Mouse (Mus musculus): Measurements from ENCODE around the gene Dnmt1. TPM values are rescaled to one million over a fixed set of nuclear protein-coding genes. Genes with fewer than 3 reads are reported as not detected.

Dnmt1 gene
- polyA plus RNA-seq, 1 experiment from 2014 or later: 78.4 TPM

DNA sequence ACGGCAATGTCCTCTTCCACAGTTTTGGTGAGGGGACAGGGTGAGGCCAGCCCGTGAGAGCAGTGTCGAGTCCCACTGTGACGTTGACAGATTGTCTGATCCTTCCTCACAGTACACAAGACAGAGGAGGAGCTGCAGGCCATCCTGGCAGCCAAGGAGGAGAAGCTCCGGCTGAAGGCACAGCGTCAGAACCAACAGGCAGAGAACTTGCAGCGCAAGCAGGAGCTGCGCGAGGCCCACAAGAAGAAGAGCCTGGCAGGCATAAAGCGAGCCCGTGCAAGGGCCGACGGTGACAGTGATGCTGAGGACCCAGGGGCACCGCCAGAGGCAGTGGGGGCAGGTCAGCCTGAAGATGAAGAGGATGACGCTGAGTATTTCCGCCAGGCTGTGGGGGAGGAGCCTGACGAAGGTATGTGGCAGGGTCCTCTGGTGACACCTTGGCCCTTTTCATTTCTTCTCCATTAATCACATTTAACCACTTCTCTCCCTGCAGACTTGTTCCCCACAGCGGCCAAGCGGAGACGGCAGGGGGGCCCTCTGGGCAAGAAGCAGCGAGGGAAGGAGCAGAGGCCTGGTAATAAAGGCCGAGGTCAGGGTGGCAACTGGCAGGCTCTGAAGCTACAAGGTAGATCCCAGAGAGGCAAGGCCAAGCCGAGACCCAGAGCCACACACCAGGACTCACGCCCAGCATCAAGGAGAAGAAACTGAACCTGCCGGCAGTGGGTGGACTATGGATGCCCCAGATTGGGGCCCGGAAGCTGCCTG, 68.2 kb downstream of the Dnmt1 start:
- H3K9ac ChIP-seq: no peak overlapping the region
- H3K27me3 ChIP-seq: no peaks in the 10 kb centered on the region
- peaks cover 16% of the 10 kb centered on the region for H3K4me1 ChIP-seq
- WGBS: 76% methylated on average over 26 of the region's 26 CpGs
- H3K4me2 ChIP-seq (replicated peaks): no peak overlapping the region
- H3K27ac ChIP-seq (replicated peaks): no peak overlapping the region
- no peak overlapping the region for H3K4me3 ChIP-seq (replicated peaks)
- H3K36me3 ChIP-seq: peaks cover 73% of the 10 kb centered on the region
- no peak for ATAC-seq (ENCODE audit: insufficient number of reproducible peaks, low FRiP score, low TSS enrichment, low read depth)
- H3K9me3 ChIP-seq (replicated peaks): no peaks in the 10 kb centered on the region

DNA sequence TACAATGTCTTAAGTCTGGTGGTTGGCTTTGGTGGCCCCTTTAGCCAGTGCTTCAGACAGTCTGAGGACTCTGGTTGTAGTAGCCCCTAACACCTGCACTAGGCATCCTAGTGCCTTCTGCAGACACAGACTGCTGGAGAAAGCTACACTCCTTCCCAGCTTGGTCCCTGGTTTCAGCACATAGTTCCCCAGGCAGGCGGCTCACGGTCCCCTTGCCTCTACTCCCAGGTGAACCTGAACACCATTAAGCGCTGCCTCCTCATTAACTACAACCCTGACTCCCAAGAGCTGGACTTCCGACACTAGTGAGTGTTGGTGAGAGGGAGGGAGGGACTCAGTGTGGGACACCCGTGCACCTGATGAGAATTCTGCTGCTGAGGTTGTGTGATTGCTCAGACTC, 69.3 kb downstream of the Dnmt1 start:
- Histone ChIP-seq H3K4me3 (replicated peaks) (no peak overlapping the region), H3K4me2 (replicated peaks) (no peak overlapping the region), H3K27me3 (no peaks in the 10 kb centered on the region), H3K4me1 (peaks cover 12% of the 10 kb centered on the region), H3K9ac (no peak overlapping the region), H3K9me3 (replicated peaks) (no peaks in the 10 kb centered on the region), H3K27ac (replicated peaks) (no peak overlapping the region), H3K36me3 (peaks cover 62% of the 10 kb centered on the region)
- 91% methylated on average over 5 of the region's 5 CpGs for WGBS
- ATAC-seq (ENCODE audit: insufficient number of reproducible peaks, low FRiP score, low TSS enrichment, low read depth): no peak

DNA sequence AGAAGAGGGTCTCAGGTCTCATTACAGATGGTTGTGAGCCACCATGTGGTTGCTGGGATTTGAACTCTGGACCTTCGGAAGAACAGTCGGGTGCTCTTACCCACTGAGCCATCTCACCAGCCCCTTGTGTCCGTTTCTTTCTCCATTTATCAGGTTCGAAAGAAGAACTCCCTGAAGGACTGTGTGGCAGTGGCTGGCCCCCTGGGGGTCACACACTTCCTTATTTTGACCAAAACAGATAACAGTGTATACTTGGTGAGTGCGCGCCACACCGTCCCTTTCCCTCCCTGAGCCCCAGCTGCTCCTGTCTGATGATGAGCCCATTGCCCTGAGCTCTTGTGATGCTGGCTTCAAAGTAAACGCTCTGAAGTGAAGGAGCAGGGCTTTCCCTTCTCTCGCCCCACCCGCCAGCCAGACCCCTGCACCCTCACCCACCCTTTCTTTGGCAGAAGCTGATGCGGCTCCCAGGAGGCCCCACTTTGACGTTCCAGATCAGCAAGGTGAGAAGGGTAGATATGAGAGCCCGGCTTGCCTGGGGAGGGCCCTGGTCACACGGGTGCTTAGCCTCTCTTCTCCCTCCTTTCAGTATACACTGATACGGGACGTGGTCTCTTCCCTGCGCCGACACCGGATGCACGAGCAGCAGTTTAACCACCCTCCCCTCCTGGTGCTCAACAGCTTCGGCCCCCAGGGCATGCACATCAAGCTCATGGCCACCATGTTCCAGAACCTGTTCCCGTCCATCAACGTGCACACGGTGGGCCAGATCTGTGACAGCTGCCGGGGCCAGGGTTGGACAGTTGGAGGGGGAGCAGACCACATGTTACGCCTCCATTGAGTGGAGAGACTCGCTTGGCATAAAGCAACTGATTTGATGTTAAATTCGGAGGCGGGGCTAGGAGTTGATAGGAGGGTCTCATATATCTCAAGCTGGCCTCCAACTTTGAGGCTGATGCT, 70.2 kb downstream of the Dnmt1 start:
- H3K4me2 ChIP-seq (replicated peaks): peak overlapping the region; percentile 76
- H3K27me3 ChIP-seq: no peaks in the 10 kb centered on the region
- peaks cover 12% of the 10 kb centered on the region for H3K4me1 ChIP-seq
- H3K9me3 ChIP-seq (replicated peaks): no peaks in the 10 kb centered on the region
- ATAC-seq (ENCODE audit: insufficient number of reproducible peaks, low FRiP score, low TSS enrichment, low read depth): no peak
- H3K9ac ChIP-seq: peak overlapping the region; percentile 9; the same call in 1 of the 2 replicates
- peak overlapping the region; percentile 98 for H3K4me3 ChIP-seq (replicated peaks)
- H3K36me3 ChIP-seq: peaks cover 53% of the 10 kb centered on the region
- 71% methylated on average over 29 of the region's 29 CpGs for WGBS
- no peak overlapping the region for H3K27ac ChIP-seq (replicated peaks)

DNA sequence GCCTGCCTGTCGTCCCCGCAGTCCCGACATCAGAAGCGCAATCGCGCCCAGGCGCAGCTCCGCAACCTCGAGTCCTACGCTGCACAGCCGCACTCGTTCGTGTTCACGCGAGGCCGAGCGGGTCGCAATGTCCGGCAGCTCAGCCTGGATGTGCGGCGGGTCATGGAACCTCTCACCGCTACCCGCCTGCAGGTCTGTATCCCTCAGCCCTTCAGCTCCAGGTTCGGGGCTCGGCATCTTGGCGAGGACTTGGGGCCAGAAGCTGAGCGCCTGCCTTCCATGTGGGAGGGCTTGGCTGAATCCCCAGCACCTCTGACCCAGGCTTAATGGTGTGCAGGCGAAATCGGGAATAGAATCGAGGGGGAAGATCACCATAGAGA, 71.3 kb downstream of the Dnmt1 start:
- Histone ChIP-seq H3K9ac (peak overlapping the region; percentile 79), H3K4me3 (replicated peaks) (peak overlapping the region; percentile 98), H3K4me1 (peaks cover 12% of the 10 kb centered on the region), H3K36me3 (peaks cover 42% of the 10 kb centered on the region), H3K4me2 (replicated peaks) (peak overlapping the region; percentile 76), H3K9me3 (replicated peaks) (no peaks in the 10 kb centered on the region), H3K27me3 (no peaks in the 10 kb centered on the region), H3K27ac (replicated peaks) (peak overlapping the region; percentile 95)
- ATAC-seq (ENCODE audit: insufficient number of reproducible peaks, low FRiP score, low TSS enrichment, low read depth): peak; percentile 56; the same call in 1 of the 2 replicates
- under 1% methylated on average over 30 of the region's 30 CpGs for WGBS

DNA sequence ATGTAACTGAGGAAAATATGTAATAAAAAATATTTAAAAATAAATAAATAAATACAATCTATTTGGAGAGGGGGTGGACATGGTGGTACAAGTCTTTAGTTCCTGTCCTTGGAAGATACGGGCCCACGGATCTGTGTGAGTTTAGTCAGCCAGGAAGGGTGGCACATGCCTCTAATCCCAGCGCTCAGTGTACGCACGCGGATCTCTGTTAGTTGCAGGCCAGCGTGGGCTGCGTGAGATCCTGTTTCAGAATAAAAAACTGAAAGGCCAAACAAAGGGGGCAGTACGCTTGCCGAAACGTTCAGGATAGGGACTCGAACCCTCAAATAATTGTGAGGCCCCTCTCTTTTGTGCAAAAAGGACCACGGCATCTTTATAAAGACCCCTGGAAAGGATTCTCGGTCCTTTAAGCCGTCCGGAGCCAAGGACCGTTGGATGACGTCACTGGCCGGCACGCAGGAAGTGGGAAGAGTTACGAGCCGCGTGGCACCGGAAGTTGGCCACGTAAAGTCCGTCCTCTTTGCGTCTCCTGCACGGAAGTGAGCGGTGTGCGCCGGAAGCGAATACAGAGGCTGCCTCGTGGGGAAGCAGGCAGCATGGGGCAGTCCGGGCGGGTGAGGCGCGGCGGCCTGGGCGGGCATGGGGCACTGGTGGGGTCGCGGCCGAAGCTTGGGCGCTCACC, 71.8 kb downstream of the Dnmt1 start, which contains the start of gene Ppan:
TSS of gene Ppan (plus strand) at position 472 of the 682 bp plus-strand sequence.
- Histone ChIP-seq H3K4me3 (replicated peaks) (peak within 1 kb of the TSS; percentile 98), H3K36me3 (peaks cover 36% of the 10 kb centered on the region), H3K9ac (peak within 1 kb of the TSS; percentile 79), H3K4me2 (replicated peaks) (peak within 1 kb of the TSS; percentile 76), H3K4me1 (peaks cover 12% of the 10 kb centered on the region), H3K27ac (replicated peaks) (peak within 1 kb of the TSS; percentile 95), H3K27me3 (no peaks in the 10 kb centered on the region), H3K9me3 (replicated peaks) (no peaks in the 10 kb centered on the region)
- WGBS: under 1% methylated on average over 43 of the region's 43 CpGs
- peak; percentile 94 for ATAC-seq (ENCODE audit: insufficient number of reproducible peaks, low FRiP score, low TSS enrichment, low read depth)

DNA sequence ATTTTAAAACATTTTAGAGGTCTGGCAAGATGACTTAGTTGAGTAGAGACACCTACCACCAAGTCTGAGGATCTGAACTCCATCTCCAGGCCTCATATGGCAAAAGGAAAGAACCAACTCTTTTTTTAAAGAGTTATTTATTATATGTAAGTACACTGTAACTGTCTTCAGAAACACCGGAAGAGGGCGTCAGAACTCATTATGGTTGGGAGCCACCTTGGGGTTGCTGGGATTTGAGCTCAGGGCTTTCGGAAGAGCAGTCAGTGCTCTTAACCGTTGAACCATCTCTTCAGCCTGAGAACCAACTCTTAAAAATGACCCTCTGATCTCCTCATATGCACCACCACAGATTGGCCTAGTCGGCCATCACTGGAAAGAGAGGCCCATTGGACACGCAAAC, 72.5 kb downstream of the Dnmt1 start:
- peaks cover 12% of the 10 kb centered on the region for H3K4me1 ChIP-seq
- H3K27me3 ChIP-seq: no peaks in the 10 kb centered on the region
- H3K4me3 ChIP-seq (replicated peaks): no peak overlapping the region
- no peaks in the 10 kb centered on the region for H3K9me3 ChIP-seq (replicated peaks)
- WGBS: 88% methylated on average over 6 of the region's 6 CpGs
- no peak for ATAC-seq (ENCODE audit: insufficient number of reproducible peaks, low FRiP score, low TSS enrichment, low read depth)
- peak overlapping the region; percentile 95; the same call in 1 of the 2 replicates for H3K27ac ChIP-seq (replicated peaks)
- peaks cover 30% of the 10 kb centered on the region for H3K36me3 ChIP-seq
- 0 out of 2 replicates have a peak overlapping the region, but pooled peaks have one; percentile 76 for H3K4me2 ChIP-seq (replicated peaks)
- H3K9ac ChIP-seq: no peak overlapping the region

DNA sequence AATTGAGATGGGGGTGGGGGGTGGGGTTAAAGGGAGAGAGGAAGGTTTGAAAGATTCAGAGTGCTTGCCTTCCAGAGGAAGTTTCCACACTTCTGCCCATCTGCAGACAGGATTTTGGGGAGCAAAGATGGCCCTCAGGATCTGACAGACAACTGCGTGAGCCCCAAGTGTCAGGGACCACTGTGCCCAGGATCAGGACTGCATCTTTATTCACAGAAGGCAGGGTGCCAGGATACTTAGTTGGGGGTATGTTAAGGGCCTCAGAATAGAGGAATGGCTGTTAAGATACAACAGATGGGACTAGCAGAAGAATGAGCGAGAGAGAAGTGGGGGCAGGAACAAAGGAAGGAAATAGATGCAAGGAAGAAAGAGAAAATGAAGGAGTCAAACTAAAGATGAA, 73.1 kb downstream of the Dnmt1 start:
- no peak overlapping the region for H3K9ac ChIP-seq
- WGBS: 94% methylated on average over 2 of the region's 2 CpGs
- no peaks in the 10 kb centered on the region for H3K9me3 ChIP-seq (replicated peaks)
- H3K27ac ChIP-seq (replicated peaks): no peak overlapping the region
- H3K36me3 ChIP-seq: peaks cover 24% of the 10 kb centered on the region
- no peak overlapping the region for H3K4me2 ChIP-seq (replicated peaks)
- no peaks in the 10 kb centered on the region for H3K27me3 ChIP-seq
- peaks cover 12% of the 10 kb centered on the region for H3K4me1 ChIP-seq
- no peak overlapping the region for H3K4me3 ChIP-seq (replicated peaks)
- ATAC-seq (ENCODE audit: insufficient number of reproducible peaks, low FRiP score, low TSS enrichment, low read depth): no peak

DNA sequence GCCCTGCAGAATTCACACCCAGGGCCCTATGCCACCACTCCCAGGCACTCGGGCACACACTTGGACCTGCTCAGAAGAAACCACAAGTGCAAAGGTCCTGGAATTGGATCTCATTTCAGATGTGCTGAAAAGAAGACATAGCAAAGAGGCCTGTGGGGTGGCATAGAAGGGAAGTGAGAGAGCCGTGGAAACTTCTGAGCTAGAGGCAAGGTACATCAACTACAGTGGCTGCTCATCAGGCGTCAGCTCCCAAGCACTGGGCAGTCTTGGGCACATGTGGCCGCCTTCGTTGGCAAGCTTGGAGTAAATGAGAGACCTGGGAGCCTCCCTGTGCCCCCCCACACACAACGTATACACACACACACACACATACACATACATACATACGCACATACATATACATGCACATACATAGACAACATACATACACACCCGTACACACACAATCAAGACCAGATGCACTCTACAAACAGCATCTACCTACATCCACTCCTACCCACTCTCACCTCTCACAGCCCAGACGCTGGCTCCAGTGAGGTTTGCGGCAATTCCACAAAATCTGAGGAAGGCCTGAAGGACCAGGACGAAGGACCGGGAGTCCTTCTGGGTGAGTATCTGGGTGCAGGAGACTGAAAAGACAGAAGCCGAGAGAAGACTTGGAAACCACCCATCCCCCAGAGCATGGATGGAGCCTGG, 80.4 kb downstream of the Dnmt1 start, which contains the start of gene Angptl6:
TSS of gene Angptl6 (minus strand) at position 631 of the 696 bp plus-strand sequence.
- H3K27me3 ChIP-seq: no peaks in the 10 kb centered on the region
- no peak for ATAC-seq (ENCODE audit: insufficient number of reproducible peaks, low FRiP score, low TSS enrichment, low read depth)
- H3K4me2 ChIP-seq (replicated peaks): peak within 1 kb of the TSS; percentile 69
- no peaks in the 10 kb centered on the region for H3K36me3 ChIP-seq
- H3K9ac ChIP-seq: peak within 1 kb of the TSS; percentile 64
- H3K9me3 ChIP-seq (replicated peaks): no peaks in the 10 kb centered on the region
- WGBS: 91% methylated on average over 13 of the region's 13 CpGs
- peak within 1 kb of the TSS; percentile 48 for H3K4me3 ChIP-seq (replicated peaks)
- H3K4me1 ChIP-seq: 0 out of 2 replicates have a peak, but pooled peaks cover 4% of the 10 kb centered on the region
- H3K27ac ChIP-seq (replicated peaks): peak within 1 kb of the TSS; percentile 94

DNA sequence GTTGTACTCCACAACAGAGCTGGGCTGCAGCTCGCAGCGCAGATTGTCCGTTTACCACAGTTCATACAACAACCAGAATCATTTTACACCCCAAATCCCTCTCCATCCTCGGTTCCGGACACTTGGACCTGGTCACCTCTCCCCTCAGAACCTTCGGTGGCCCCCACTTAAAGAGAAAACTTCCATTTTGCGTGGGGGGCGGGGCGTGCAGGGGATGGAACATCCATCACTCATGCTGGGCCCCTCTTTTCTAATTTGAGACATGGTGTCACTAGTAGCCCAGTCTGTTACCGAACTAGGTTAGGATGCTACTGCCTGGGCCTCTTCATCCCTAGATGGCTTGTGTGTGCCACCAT, 81.0 kb downstream of the Dnmt1 start:
- H3K9me3 ChIP-seq (replicated peaks): no peaks in the 10 kb centered on the region
- 0 out of 2 replicates have a peak, but pooled peaks cover 4% of the 10 kb centered on the region for H3K4me1 ChIP-seq
- 21% methylated on average over 10 of the region's 10 CpGs for WGBS
- H3K27me3 ChIP-seq: no peaks in the 10 kb centered on the region
- peak overlapping the region; percentile 69 for H3K4me2 ChIP-seq (replicated peaks)
- ATAC-seq (ENCODE audit: insufficient number of reproducible peaks, low FRiP score, low TSS enrichment, low read depth): no peak
- peak overlapping the region; percentile 64 for H3K9ac ChIP-seq
- peak overlapping the region; percentile 94 for H3K27ac ChIP-seq (replicated peaks)
- H3K4me3 ChIP-seq (replicated peaks): peak overlapping the region; percentile 48
- H3K36me3 ChIP-seq: no peaks in the 10 kb centered on the region

DNA sequence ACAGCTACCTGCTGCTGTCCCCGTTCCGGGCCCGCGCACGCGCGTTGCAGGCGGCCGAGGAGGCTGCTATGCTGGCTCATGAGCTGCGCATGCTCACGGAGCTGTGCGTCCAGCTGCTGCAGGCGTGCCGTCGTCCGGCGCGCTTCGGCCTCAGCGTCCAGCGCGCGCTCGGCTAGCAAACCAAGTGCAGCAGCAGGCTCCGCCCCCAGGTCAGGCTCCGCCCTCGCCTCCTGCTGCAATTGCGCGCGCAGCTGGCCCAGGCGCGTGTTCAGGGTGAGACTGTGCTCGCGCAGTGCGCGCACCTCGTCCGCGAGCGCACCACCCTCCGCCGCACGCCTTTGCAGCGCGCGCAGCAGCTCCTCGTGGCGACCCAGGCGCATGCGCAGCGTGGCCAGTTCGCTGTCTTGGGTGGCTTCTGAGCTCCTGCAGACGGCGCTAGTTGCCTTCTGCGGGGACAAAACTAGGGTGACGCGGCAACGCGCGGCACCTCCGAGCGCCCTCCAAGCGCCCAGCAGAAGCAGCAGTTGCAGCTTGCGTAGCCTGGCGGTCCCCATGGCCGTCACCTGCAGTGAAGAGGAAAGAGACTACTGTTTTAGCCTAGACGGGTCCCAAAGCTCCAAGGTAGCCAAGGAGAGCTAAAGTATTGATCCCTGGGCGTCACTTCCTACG, 81.5 kb downstream of the Dnmt1 start:
- 0 out of 2 replicates have a peak, but pooled peaks cover 4% of the 10 kb centered on the region for H3K4me1 ChIP-seq
- H3K4me2 ChIP-seq (replicated peaks): peak overlapping the region; percentile 69
- H3K9me3 ChIP-seq (replicated peaks): no peaks in the 10 kb centered on the region
- H3K27me3 ChIP-seq: no peaks in the 10 kb centered on the region
- H3K36me3 ChIP-seq: no peaks in the 10 kb centered on the region
- H3K9ac ChIP-seq: peak overlapping the region; percentile 64
- H3K4me3 ChIP-seq (replicated peaks): peak overlapping the region; percentile 48
- under 1% methylated on average over 69 of the region's 69 CpGs for WGBS
- peak; percentile 96 for ATAC-seq (ENCODE audit: insufficient number of reproducible peaks, low FRiP score, low TSS enrichment, low read depth)
- H3K27ac ChIP-seq (replicated peaks): peak overlapping the region; percentile 94
